In genomic region chr3:126570628-126571027, GRCm38 (mm10) we compare ENCODE assay signal across 8 mouse cellular contexts.
"Had no signal": no experiment of that assay in that cellular context is flagged by ENCODE, and none has a peak within 500 bp of the region (broad histone marks: within the 10 kb centered on the region; RNA-seq: fewer than 3 reads in every experiment).

No protein-coding gene starts in this region.

- ATAC-seq: liver, postnatal 0 days; midbrain, embryonic 13.5 days had no signal

- DNase-seq: kidney, postnatal 25 days; liver; liver, embryonic 13.5 days; liver, postnatal 0 days; right cerebral cortex, adult 18-20 months; right cerebral cortex, postnatal 25 days; thymus, postnatal 4 days had no signal
